Mouse (Mus musculus) hematopoietic stem cell, adult 5-6 weeks (primary cell): ENCODE measurements at regions not wholly inside any gene's neighbourhood (a gene's known extent, or its start where the extent isn't known, plus 50 kb on each side); places are given as distances from the start of the nearest gene placed in this dataset.

Source experiments
- ATAC-seq, 2 experiments: fragments of 125-278 bp in 1 of 2; replicated peaks in 1 of 2; 2 replicates each; pipeline ENCODE4 v1.8.0; 2016 to 2017; ENCODE audit warnings: inconsistent platforms in 2 of 2, mild to moderate bottlenecking in 2 of 2, moderate number of reproducible peaks in 2 of 2, low read depth in 1 of 2, moderate TSS enrichment in 1 of 2; ENCODE audit not compliant: low FRiP score in 2 of 2, poor library complexity in 2 of 2, severe bottlenecking in 2 of 2, insufficient read depth in 1 of 2, low TSS enrichment in 1 of 2

DNA sequence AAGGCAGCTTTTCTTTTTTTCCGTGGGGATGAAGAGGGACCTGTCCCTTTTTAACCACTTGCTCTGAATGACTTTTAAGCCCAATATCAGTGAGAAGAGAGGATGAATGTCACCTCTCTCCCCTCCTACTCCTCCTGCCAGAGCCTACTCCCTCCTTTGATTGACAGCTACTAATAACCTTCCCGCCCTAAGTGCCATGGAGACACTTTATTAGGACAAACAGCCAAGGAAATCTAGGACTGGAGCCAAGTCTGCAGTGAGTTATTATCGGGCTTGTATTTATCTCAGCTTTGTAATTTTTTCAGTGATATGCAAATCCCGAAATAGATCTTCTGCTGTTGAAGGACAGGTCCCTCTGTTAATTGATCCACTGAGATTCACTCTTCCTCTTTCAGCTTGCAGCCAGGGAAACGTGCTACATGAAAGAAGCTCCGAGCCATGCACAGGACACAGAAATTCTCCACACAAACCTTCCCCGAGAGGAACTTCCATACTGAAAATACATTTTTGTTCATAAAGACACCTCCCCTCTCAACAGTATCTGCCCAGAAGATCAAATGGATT lies 625.8 kb downstream of the Tmem182 start:
- ATAC-seq = no peak

DNA sequence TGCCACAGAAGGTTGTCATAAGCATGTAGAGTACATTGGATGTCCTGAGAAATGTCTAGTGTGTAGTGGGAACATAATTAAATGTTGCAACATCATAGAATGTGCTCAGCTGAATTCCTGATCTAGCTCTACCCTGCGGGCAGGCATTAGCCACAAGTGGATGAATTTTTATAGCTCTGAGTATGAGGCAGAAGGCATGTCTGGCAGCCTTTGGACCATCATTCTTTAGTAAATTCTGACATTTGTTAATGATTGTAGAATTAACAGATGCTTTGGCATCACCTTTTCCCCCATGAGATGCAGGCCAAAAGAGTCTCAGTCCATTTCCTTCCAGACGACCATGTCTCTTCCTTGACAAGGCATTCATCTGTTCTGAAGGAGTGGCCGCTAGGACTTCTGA lies 630.0 kb downstream of the Tmem182 start:
- ATAC-seq = no peak

DNA sequence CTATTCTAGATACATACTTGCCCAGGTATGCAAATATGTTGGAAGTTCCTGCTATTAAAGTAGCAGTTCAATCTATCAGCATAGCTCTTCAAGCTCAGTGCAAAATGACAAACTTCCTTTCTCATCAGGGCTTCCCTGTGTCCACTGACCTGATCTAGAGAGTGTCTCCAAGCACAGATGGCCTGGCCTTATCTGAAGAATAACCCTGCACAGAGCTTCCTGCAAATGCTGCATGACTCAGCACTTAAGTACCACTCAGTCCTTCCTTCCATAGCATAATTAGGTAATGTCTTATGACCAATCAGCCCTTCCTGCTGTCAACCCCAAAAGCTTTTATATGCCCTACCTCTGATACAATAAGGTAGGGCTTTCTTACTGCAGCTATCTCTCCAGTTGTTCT lies 644.6 kb downstream of the Tmem182 start:
- no peak for ATAC-seq
